8 mouse cellular contexts compared by ENCODE assay signal in the genomic region with DNA sequence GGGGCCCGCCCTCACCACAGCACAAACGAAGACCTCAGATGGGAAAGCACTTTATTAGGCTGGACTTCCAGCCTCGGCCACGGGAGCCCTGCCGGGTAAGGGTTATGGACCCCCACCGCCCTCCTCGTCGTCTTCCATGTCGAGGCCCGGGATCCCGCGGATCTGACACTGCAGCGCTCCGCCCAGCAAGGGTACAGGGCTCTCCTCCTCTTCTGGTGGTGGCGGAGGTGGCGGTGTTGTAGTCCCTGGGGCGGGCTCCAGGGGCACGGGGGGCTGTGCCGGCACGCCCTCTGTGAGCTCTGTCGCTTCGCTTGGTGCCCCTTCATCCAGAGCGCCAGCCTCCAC. TPM values are rescaled to one million over a fixed set of nuclear protein-coding genes. Genes with fewer than 3 reads are reported as not detected.
DNase-seq lines count a peak whose midpoint lies in the region; ATAC-seq and TF ChIP-seq lines count a peak whose summit lies in the region.

No protein-coding gene starts in this region.

- H3K9me3 ChIP-seq in embryonic facial prominence, embryonic 11.5 days (replicated peaks; ENCODE audit: control insufficient read depth, low read length), result no peaks in the 10 kb centered on the region
- H3K9me3 ChIP-seq in intestine, postnatal 0 days (ENCODE audit: control insufficient read depth), result no peaks in the 10 kb centered on the region
- no peaks in the 10 kb centered on the region for H3K9me3 ChIP-seq in neural tube, embryonic 14.5 days (ENCODE audit: control insufficient read depth, low read length)

- TF ChIP-seq CTCF in left cerebral cortex, adult 2 months (IDR thresholded peaks at IDR 0.05), result peak; percentile 4
- TF ChIP-seq CTCF in intestine, postnatal 0 days (IDR thresholded peaks at IDR 0.05; ENCODE audit: low read depth), result peak; percentile 39

- peak overlapping the region; percentile 93 for H3K4me3 ChIP-seq in left cerebral cortex, adult 2 months
- peak overlapping the region; percentile 91 for H3K4me3 ChIP-seq in embryonic facial prominence, embryonic 11.5 days (ENCODE audit: low read depth, low read length)
- peak overlapping the region; percentile 93 for H3K4me3 ChIP-seq in intestine, postnatal 0 days (ENCODE audit: low read depth, low read length)
- H3K4me3 ChIP-seq in neural tube, embryonic 14.5 days (ENCODE audit: low read depth, low read length), result peak overlapping the region; percentile 67

- H3K27me3 ChIP-seq in embryonic facial prominence, embryonic 11.5 days (ENCODE audit: control insufficient read depth, insufficient read depth, low read length), result no peaks in the 10 kb centered on the region
- H3K27me3 ChIP-seq in intestine, postnatal 0 days (replicated peaks; ENCODE audit: control insufficient read depth, insufficient read depth, low read length), result no peaks in the 10 kb centered on the region
- H3K27me3 ChIP-seq in neural tube, embryonic 14.5 days (ENCODE audit: control insufficient read depth, insufficient read depth, low read length), result no peaks in the 10 kb centered on the region

- ATAC-seq in embryonic facial prominence, embryonic 11.5 days (replicated peaks; ENCODE audit: insufficient number of reproducible peaks, low FRiP score, low TSS enrichment, low read depth), result peak; percentile 67; the same call in 1 of the 2 replicates
- peak; percentile 63 for ATAC-seq in intestine, postnatal 0 days
- ATAC-seq in neural tube, embryonic 14.5 days (ENCODE audit: low read depth), result peak; percentile 74

- DNase-seq in left cerebral cortex, adult 2 months (ENCODE audit: extremely low spot score in 1 of 2, low spot score in 2 of 2), result no peak
- DNase-seq in left cerebral cortex, adult 18-20 months (ENCODE audit: low spot score in 2 of 2), result no peak
- DNase-seq in embryonic facial prominence, embryonic 11.5 days (ENCODE audit: low spot score), result no peak
- DNase-seq in layer of hippocampus, adult 9-11 months, result no peak
- DNase-seq in layer of hippocampus, adult 11-12 months (ENCODE audit: low spot score), result no peak
- DNase-seq in lung, postnatal 4 days, result no peak

- peak overlapping the region; percentile 76 for H3K9ac ChIP-seq in embryonic facial prominence, embryonic 11.5 days (replicated peaks; ENCODE audit: low read length)
- peak overlapping the region; percentile 81 for H3K9ac ChIP-seq in intestine, postnatal 0 days (ENCODE audit: low read depth, low read length)
- peak overlapping the region; percentile 72 for H3K9ac ChIP-seq in neural tube, embryonic 14.5 days (replicated peaks; ENCODE audit: low read depth, low read length)

- intact Hi-C loops in left cerebral cortex, adult 2 months (cut with DNase I), result no loop called here

- WGBS in embryonic facial prominence, embryonic 11.5 days, result 1% methylated on average over 21 of the region's 23 CpGs
- under 1% methylated on average over 23 of the region's 23 CpGs for WGBS in intestine, postnatal 0 days
- under 1% methylated on average over 23 of the region's 23 CpGs for WGBS in neural tube, embryonic 14.5 days

- H3K4me1 ChIP-seq in embryonic facial prominence, embryonic 11.5 days (ENCODE audit: control insufficient read depth, insufficient read depth, low read length), result no peaks in the 10 kb centered on the region
- H3K4me1 ChIP-seq in intestine, postnatal 0 days (replicated peaks; ENCODE audit: control insufficient read depth, insufficient read depth, low read length), result no peaks in the 10 kb centered on the region
- H3K4me1 ChIP-seq in neural tube, embryonic 14.5 days (ENCODE audit: control insufficient read depth, insufficient read depth, low read length), result peaks cover 15% of the 10 kb centered on the region

- peaks cover 8% of the 10 kb centered on the region for H3K36me3 ChIP-seq in embryonic facial prominence, embryonic 11.5 days (replicated peaks; ENCODE audit: control insufficient read depth, insufficient read depth, low read depth, low read length)
- peaks cover 22% of the 10 kb centered on the region for H3K36me3 ChIP-seq in intestine, postnatal 0 days (ENCODE audit: control insufficient read depth, insufficient read depth)
- peaks cover 23% of the 10 kb centered on the region for H3K36me3 ChIP-seq in neural tube, embryonic 14.5 days (ENCODE audit: control insufficient read depth, insufficient read depth, low read length)

- H3K4me2 ChIP-seq in embryonic facial prominence, embryonic 11.5 days (ENCODE audit: low read depth, low read length), result peak overlapping the region; percentile 77
- H3K4me2 ChIP-seq in intestine, postnatal 0 days (replicated peaks; ENCODE audit: low read depth), result peak overlapping the region; percentile 85
- peak overlapping the region; percentile 93 for H3K4me2 ChIP-seq in neural tube, embryonic 14.5 days (ENCODE audit: low read depth, low read length)

- peak overlapping the region; percentile 91 for H3K27ac ChIP-seq in left cerebral cortex, adult 2 months
- peak overlapping the region; percentile 44 for H3K27ac ChIP-seq in embryonic facial prominence, embryonic 11.5 days (replicated peaks; ENCODE audit: low read depth, low read length)
- peak overlapping the region; percentile 76 for H3K27ac ChIP-seq in intestine, postnatal 0 days (ENCODE audit: low read depth, low read length)
- H3K27ac ChIP-seq in neural tube, embryonic 14.5 days (ENCODE audit: low read depth, low read length), result peak overlapping the region; percentile 87

RNA-seq across cellular contexts. Expression of gene Akap8, which starts 0.3 kb away (rescaled TPM):
- total RNA-seq in left cerebral cortex, adult 2 months (2021), result 100 to 1,000 TPM in 1 of 2 experiments, 10 to 100 TPM in 1; 99.6 to 110 TPM
- 10 to 100 TPM; 81.2 to 87.6 TPM for total RNA-seq in left cerebral cortex, adult 18-20 months (2021)
- 53.4 and 53.9 TPM in 2 replicates for polyA plus RNA-seq in embryonic facial prominence, embryonic 11.5 days (2014; fragmentation: Nextera tagmentation; extraction: Ambion mirVana)
- polyA plus RNA-seq in intestine, postnatal 0 days (2015; fragmentation: Nextera tagmentation; extraction: Ambion mirVana), result 18.3 and 21.9 TPM in 2 replicates
- 58.4 and 67.0 TPM in 2 replicates for polyA plus RNA-seq in neural tube, embryonic 14.5 days (2014; fragmentation: Nextera tagmentation; extraction: Ambion mirVana)

RNA-seq across cellular contexts. Expression of gene Akap8l, which starts 29.0 kb away (rescaled TPM):
- 100 to 1,000 TPM; 230 to 236 TPM for total RNA-seq in left cerebral cortex, adult 2 months (2021)
- total RNA-seq in left cerebral cortex, adult 18-20 months (2021), result 100 to 1,000 TPM; 183 to 219 TPM
- 44.3 and 56.2 TPM in 2 replicates for polyA plus RNA-seq in embryonic facial prominence, embryonic 11.5 days (2014; fragmentation: Nextera tagmentation; extraction: Ambion mirVana)
- 21.6 and 26.8 TPM in 2 replicates for polyA plus RNA-seq in intestine, postnatal 0 days (2015; fragmentation: Nextera tagmentation; extraction: Ambion mirVana)
- polyA plus RNA-seq in neural tube, embryonic 14.5 days (2014; fragmentation: Nextera tagmentation; extraction: Ambion mirVana), result 123 and 158 TPM in 2 replicates

RNA-seq across cellular contexts. Expression of gene Brd4, which starts 36.8 kb away (rescaled TPM):
- total RNA-seq in left cerebral cortex, adult 2 months (2021), result 100 to 1,000 TPM; 121 to 138 TPM
- total RNA-seq in left cerebral cortex, adult 18-20 months (2021), result 100 to 1,000 TPM; 107 to 108 TPM
- 81.5 and 85.1 TPM in 2 replicates for polyA plus RNA-seq in embryonic facial prominence, embryonic 11.5 days (2014; fragmentation: Nextera tagmentation; extraction: Ambion mirVana)
- polyA plus RNA-seq in intestine, postnatal 0 days (2015; fragmentation: Nextera tagmentation; extraction: Ambion mirVana), result 35.9 and 36.7 TPM in 2 replicates
- polyA plus RNA-seq in neural tube, embryonic 14.5 days (2014; fragmentation: Nextera tagmentation; extraction: Ambion mirVana), result 82.2 and 89.5 TPM in 2 replicates
